Mouse (Mus musculus): Measurements from ENCODE around the gene Ear14. TPM values are rescaled to one million over a fixed set of nuclear protein-coding genes. Genes with fewer than 3 reads are reported as not detected.
"Not testable (repeated sequence)": the region's sequence is repeated elsewhere in the genome, so short reads cannot be mapped to it uniquely, and the experiment has no call there.

Gene Ear14
- polyA plus RNA-seq, 1 experiment from 2014 or later: not detected

GRCm38 (mm10) chr14:51237488-51237887, 34.3 kb downstream of the Ear14 start:
- not testable (repeated sequence) for H3K4me1 ChIP-seq (replicated peaks; ENCODE audit: control insufficient read depth, insufficient read depth, low read length); ATAC-seq (ENCODE audit: low read depth); H3K36me3 ChIP-seq (ENCODE audit: control insufficient read depth, insufficient read depth, low read length); H3K9ac ChIP-seq (ENCODE audit: low read length); H3K27me3 ChIP-seq (ENCODE audit: control insufficient read depth, insufficient read depth, low read depth, low read length); H3K27ac ChIP-seq (ENCODE audit: low read length); H3K4me2 ChIP-seq (ENCODE audit: low read depth, low read length); H3K4me3 ChIP-seq (ENCODE audit: low read length); H3K9me3 ChIP-seq (ENCODE audit: control insufficient read depth, low read length)
- WGBS: 47% methylated on average over 1 of the region's 1 CpGs

- Histone ChIP-seq H3K4me2 (ENCODE audit: low read depth, low read length) (no peak overlapping the region), H3K9ac (ENCODE audit: low read length) (no peak overlapping the region), H3K36me3 (ENCODE audit: control insufficient read depth, insufficient read depth, low read length) (no peaks in the 10 kb centered on the region), H3K27ac (ENCODE audit: low read length) (no peak overlapping the region), H3K9me3 (ENCODE audit: control insufficient read depth, low read length) (no peaks in the 10 kb centered on the region), H3K4me1 (replicated peaks; ENCODE audit: control insufficient read depth, insufficient read depth, low read length) (no peaks in the 10 kb centered on the region), H3K27me3 (ENCODE audit: control insufficient read depth, insufficient read depth, low read depth, low read length) (no peaks in the 10 kb centered on the region), H3K4me3 (ENCODE audit: low read length) (no peak overlapping the region)
- ATAC-seq (ENCODE audit: low read depth): no peak
Measured at GRCm38 (mm10) chr14:51240899-51241298, 37.7 kb downstream of the Ear14 start.

- ATAC-seq (ENCODE audit: low read depth): no peak
- H3K9ac ChIP-seq (ENCODE audit: low read length): no peak overlapping the region
- H3K27ac ChIP-seq (ENCODE audit: low read length): no peak overlapping the region
- no peak overlapping the region for H3K4me2 ChIP-seq (ENCODE audit: low read depth, low read length)
- H3K4me3 ChIP-seq (ENCODE audit: low read length): no peak overlapping the region
- WGBS: 81% methylated on average over 1 of the region's 1 CpGs
- H3K4me1 ChIP-seq (replicated peaks; ENCODE audit: control insufficient read depth, insufficient read depth, low read length): no peaks in the 10 kb centered on the region
- H3K9me3 ChIP-seq (ENCODE audit: control insufficient read depth, low read length): no peaks in the 10 kb centered on the region
- no peaks in the 10 kb centered on the region for H3K27me3 ChIP-seq (ENCODE audit: control insufficient read depth, insufficient read depth, low read depth, low read length)
- no peaks in the 10 kb centered on the region for H3K36me3 ChIP-seq (ENCODE audit: control insufficient read depth, insufficient read depth, low read length)
Measured at GRCm38 (mm10) chr14:51247736-51248135, 44.5 kb downstream of the Ear14 start.

- no peak overlapping the region for H3K4me3 ChIP-seq (ENCODE audit: low read length)
- 65% methylated on average over 3 of the region's 3 CpGs for WGBS
- no peak overlapping the region for H3K9ac ChIP-seq (ENCODE audit: low read length)
- H3K27ac ChIP-seq (ENCODE audit: low read length): no peak overlapping the region
- no peak overlapping the region for H3K4me2 ChIP-seq (ENCODE audit: low read depth, low read length)
- no peaks in the 10 kb centered on the region for H3K36me3 ChIP-seq (ENCODE audit: control insufficient read depth, insufficient read depth, low read length)
- no peaks in the 10 kb centered on the region for H3K9me3 ChIP-seq (ENCODE audit: control insufficient read depth, low read length)
- ATAC-seq (ENCODE audit: low read depth): no peak
- H3K27me3 ChIP-seq (ENCODE audit: control insufficient read depth, insufficient read depth, low read depth, low read length): no peaks in the 10 kb centered on the region
- H3K4me1 ChIP-seq (replicated peaks; ENCODE audit: control insufficient read depth, insufficient read depth, low read length): no peaks in the 10 kb centered on the region
Measured at GRCm38 (mm10) chr14:51250348-51250747, 47.2 kb downstream of the Ear14 start.

GRCm38 (mm10) chr14:51252206-51252605, 49.0 kb downstream of the Ear14 start:
- not testable (repeated sequence) for H3K4me1 ChIP-seq (replicated peaks; ENCODE audit: control insufficient read depth, insufficient read depth, low read length); H3K27ac ChIP-seq (ENCODE audit: low read length); H3K36me3 ChIP-seq (ENCODE audit: control insufficient read depth, insufficient read depth, low read length); ATAC-seq (ENCODE audit: low read depth); H3K27me3 ChIP-seq (ENCODE audit: control insufficient read depth, insufficient read depth, low read depth, low read length); H3K9ac ChIP-seq (ENCODE audit: low read length); H3K9me3 ChIP-seq (ENCODE audit: control insufficient read depth, low read length); H3K4me3 ChIP-seq (ENCODE audit: low read length); H3K4me2 ChIP-seq (ENCODE audit: low read depth, low read length)

GRCm38 (mm10) chr14:51253569-51253968, 50.4 kb downstream of the Ear14 start:
- no peak for ATAC-seq (ENCODE audit: low read depth)
- no peak overlapping the region for H3K9ac ChIP-seq (ENCODE audit: low read length)
- H3K4me1 ChIP-seq (replicated peaks; ENCODE audit: control insufficient read depth, insufficient read depth, low read length): no peaks in the 10 kb centered on the region

More at GRCm38 (mm10) chr14:51253569-51253968, 50.4 kb downstream of the Ear14 start:
- Histone ChIP-seq H3K36me3 (ENCODE audit: control insufficient read depth, insufficient read depth, low read length) (no peaks in the 10 kb centered on the region), H3K27me3 (ENCODE audit: control insufficient read depth, insufficient read depth, low read depth, low read length) (no peaks in the 10 kb centered on the region), H3K27ac (ENCODE audit: low read length) (no peak overlapping the region), H3K4me3 (ENCODE audit: low read length) (no peak overlapping the region), H3K4me2 (ENCODE audit: low read depth, low read length) (no peak overlapping the region), H3K9me3 (ENCODE audit: control insufficient read depth, low read length) (no peaks in the 10 kb centered on the region)
- WGBS: 82% methylated on average over 1 of the region's 1 CpGs

Other genes starting within 250 kb of the Ear14 start
- 0.46 and 0.88 TPM in 2 replicates for gene Pnp2, start 247.4 kb upstream of the Ear14 start, polyA plus RNA-seq (2015; fragmentation: Nextera tagmentation; extraction: Ambion mirVana)
- gene Rnase10, start 195.6 kb upstream of the Ear14 start, polyA plus RNA-seq (2015; fragmentation: Nextera tagmentation; extraction: Ambion mirVana): 0.26 and 0.31 TPM in 2 replicates
- gene Rnase9, start 161.5 kb upstream of the Ear14 start, polyA plus RNA-seq (2015; fragmentation: Nextera tagmentation; extraction: Ambion mirVana): not detected in 2 replicates
- gene Rnase11, start 153.2 kb upstream of the Ear14 start, polyA plus RNA-seq (2015; fragmentation: Nextera tagmentation; extraction: Ambion mirVana): not detected in 2 replicates
- gene Rnase12, start 145.7 kb upstream of the Ear14 start, polyA plus RNA-seq (2015; fragmentation: Nextera tagmentation; extraction: Ambion mirVana): 0.34 TPM in 1 of 2 replicates, not detected in the other
- not detected in 2 replicates for gene Olfr750, start 129.0 kb upstream of the Ear14 start, polyA plus RNA-seq (2015; fragmentation: Nextera tagmentation; extraction: Ambion mirVana)
- gene Rnase4, start 112.3 kb upstream of the Ear14 start, polyA plus RNA-seq (2015; fragmentation: Nextera tagmentation; extraction: Ambion mirVana): 42.2 and 50.8 TPM in 2 replicates
- 6.3 and 8.7 TPM in 2 replicates for gene Ang, start 112.2 kb upstream of the Ear14 start, polyA plus RNA-seq (2015; fragmentation: Nextera tagmentation; extraction: Ambion mirVana)
- gene Eddm3b, start 89.0 kb upstream of the Ear14 start, polyA plus RNA-seq (2015; fragmentation: Nextera tagmentation; extraction: Ambion mirVana): not detected in 2 replicates
- 0.69 and 0.97 TPM in 2 replicates for gene Rnase6, start 79.5 kb upstream of the Ear14 start, polyA plus RNA-seq (2015; fragmentation: Nextera tagmentation; extraction: Ambion mirVana)
- gene Rnase1, start 56.6 kb upstream of the Ear14 start, polyA plus RNA-seq (2015; fragmentation: Nextera tagmentation; extraction: Ambion mirVana): 0.50 and 0.51 TPM in 2 replicates
- gene Rnase2b, start 41.1 kb upstream of the Ear14 start, polyA plus RNA-seq (2015; fragmentation: Nextera tagmentation; extraction: Ambion mirVana): not detected in 2 replicates
- gene Ang2, start 4.2 kb upstream of the Ear14 start, polyA plus RNA-seq (2015; fragmentation: Nextera tagmentation; extraction: Ambion mirVana): not detected in 2 replicates
- gene Rnase2a, start 52.7 kb downstream of the Ear14 start, polyA plus RNA-seq (2015; fragmentation: Nextera tagmentation; extraction: Ambion mirVana): not detected in 2 replicates
- gene Gm7247, start 158.4 kb downstream of the Ear14 start, polyA plus RNA-seq (2015; fragmentation: Nextera tagmentation; extraction: Ambion mirVana): not detected in 2 replicates
- not detected in 2 replicates for gene Vmn2r88, start 207.4 kb downstream of the Ear14 start, polyA plus RNA-seq (2015; fragmentation: Nextera tagmentation; extraction: Ambion mirVana)
- not detected in 2 replicates for gene Vmn2r89, start 248.5 kb downstream of the Ear14 start, polyA plus RNA-seq (2015; fragmentation: Nextera tagmentation; extraction: Ambion mirVana)